Comparison of ENCODE assay signal across 25 mouse cellular contexts in genomic region chr2:118463480-118463879, GRCm38 (mm10). TPM values are rescaled to one million over a fixed set of nuclear protein-coding genes. Genes with fewer than 3 reads are reported as not detected.
DNase-seq lines count a peak whose midpoint lies in the region; ATAC-seq and TF ChIP-seq lines count a peak whose summit lies in the region.
"Had no signal": no experiment of that assay in that cellular context is flagged by ENCODE, and none has a peak within 500 bp of the region (broad histone marks: within the 10 kb centered on the region; RNA-seq: fewer than 3 reads in every experiment).

No protein-coding gene starts in this region.

- no peaks in the 10 kb centered on the region for H3K9me3 ChIP-seq in embryonic facial prominence, embryonic 12.5 days
- no peaks in the 10 kb centered on the region for H3K9me3 ChIP-seq in embryonic facial prominence, embryonic 10.5 days
- H3K9me3 ChIP-seq: embryonic facial prominence, embryonic 15.5 days; forebrain, embryonic 10.5 days; forebrain, embryonic 12.5 days; G1E had no signal

- no peak for ATAC-seq in embryonic facial prominence, embryonic 12.5 days (ENCODE audit: insufficient number of reproducible peaks, insufficient read depth, low FRiP score, low TSS enrichment)
- no peak for ATAC-seq in activated CD4-positive, CD25-positive, alpha-beta regulatory T cell, adult 4 months
- ATAC-seq: CD4-positive, CD25-positive, alpha-beta regulatory T cell, adult 4 months; forebrain, embryonic 14.5 days; forebrain, embryonic 16.5 days; Patski had no signal

- DNase-seq in embryonic facial prominence, embryonic 10.5 days (ENCODE audit: low spot score): no peak
- peak in 1 of 2 experiments; percentile 41 for DNase-seq in layer of hippocampus, adult 2 months (ENCODE audit: low spot score in 2 of 2)
- no peak for DNase-seq in layer of hippocampus, postnatal 10 days (ENCODE audit: low spot score in 2 of 2)
- peak; percentile 56 for DNase-seq in brain, adult 2 months (ENCODE audit: low read depth, low spot score)
- DNase-seq: adrenal gland, adult 2 months; adrenal gland, postnatal 10 days; adrenal gland, postnatal 25 days; B cell, adult 2 months; cerebellum, adult 11-12 months; cerebellum, adult 2 months; cerebellum, adult 9-10 months; cerebellum, postnatal 10 days; cerebellum, postnatal 25 days had no signal

- H3K27ac ChIP-seq in embryonic facial prominence, embryonic 12.5 days: peak overlapping the region; percentile 46; the same call in 1 of the 2 replicates
- H3K27ac ChIP-seq in embryonic facial prominence, embryonic 10.5 days (replicated peaks): no peak overlapping the region
- H3K27ac ChIP-seq in layer of hippocampus, adult 2 months: peak overlapping the region; percentile 67; the same call in 1 of the 2 replicates
- H3K27ac ChIP-seq: embryonic facial prominence, embryonic 15.5 days; forebrain, embryonic 10.5 days; forebrain, embryonic 12.5 days had no signal

- H3K27me3 ChIP-seq in embryonic facial prominence, embryonic 12.5 days: no peaks in the 10 kb centered on the region
- no peaks in the 10 kb centered on the region for H3K27me3 ChIP-seq in embryonic facial prominence, embryonic 10.5 days (replicated peaks; ENCODE audit: low read depth, poor library complexity, severe bottlenecking)
- H3K27me3 ChIP-seq: CH12.LX; embryonic facial prominence, embryonic 15.5 days; forebrain, embryonic 12.5 days; Patski had no signal

- no peak overlapping the region for H3K9ac ChIP-seq in embryonic facial prominence, embryonic 12.5 days
- H3K9ac ChIP-seq: embryonic facial prominence, embryonic 15.5 days; forebrain, embryonic 12.5 days had no signal

- 46% methylated on average over 5 of the region's 5 CpGs for WGBS in embryonic facial prominence, embryonic 12.5 days
- WGBS in embryonic facial prominence, embryonic 10.5 days: 62% methylated on average over 5 of the region's 5 CpGs

- no peak overlapping the region for H3K4me3 ChIP-seq in embryonic facial prominence, embryonic 12.5 days
- H3K4me3 ChIP-seq in embryonic facial prominence, embryonic 10.5 days: no peak overlapping the region
- no peak overlapping the region for H3K4me3 ChIP-seq in layer of hippocampus, adult 2 months
- H3K4me3 ChIP-seq: embryonic facial prominence, embryonic 15.5 days; erythroblast, embryonic 14.5 days; forebrain, embryonic 10.5 days; forebrain, embryonic 12.5 days had no signal

- peaks cover 51% of the 10 kb centered on the region for H3K36me3 ChIP-seq in embryonic facial prominence, embryonic 12.5 days
- H3K36me3 ChIP-seq in embryonic facial prominence, embryonic 10.5 days (replicated peaks): peaks cover 80% of the 10 kb centered on the region

- H3K4me1 ChIP-seq in embryonic facial prominence, embryonic 12.5 days: peaks cover 26% of the 10 kb centered on the region
- H3K4me1 ChIP-seq in embryonic facial prominence, embryonic 10.5 days: peaks cover 37% of the 10 kb centered on the region

- no peak overlapping the region for H3K4me2 ChIP-seq in embryonic facial prominence, embryonic 12.5 days (replicated peaks)
- H3K4me2 ChIP-seq: embryonic facial prominence, embryonic 15.5 days; forebrain, embryonic 12.5 days had no signal

- TF ChIP-seq CTCF in layer of hippocampus, adult 2 months (conservative IDR thresholded peaks at IDR 0.05): no peak

RNA-seq across cellular contexts. Expression of gene Srp14, which starts 16.0 kb away (rescaled TPM):
- polyA plus RNA-seq in embryonic facial prominence, embryonic 12.5 days (2016; fragmentation: Nextera tagmentation; extraction: Ambion mirVana): 239 and 256 TPM in 2 replicates
- 234 and 245 TPM in 2 replicates for polyA plus RNA-seq in embryonic facial prominence, embryonic 10.5 days (2016; fragmentation: Nextera tagmentation; extraction: Ambion mirVana)
- total RNA-seq in layer of hippocampus, adult 2 months (2021): 100 to 1,000 TPM; 181 TPM
- total RNA-seq in layer of hippocampus, postnatal 10 days (2021): 100 to 1,000 TPM; 171 to 194 TPM
- 100 to 1,000 TPM; 294 to 327 TPM for polyA plus RNA-seq in activated CD4-positive, CD25-positive, alpha-beta regulatory T cell, adult 4 months (2017; shearing (Covaris generic))
